Mouse (Mus musculus): ENCODE results near the gene Hspa12b. TPM values are rescaled to one million over a fixed set of nuclear protein-coding genes. Genes with fewer than 3 reads are reported as not detected.
A peak's percentile ranks its signal among the peaks of the same experiment; 100 is the strongest.

The Hspa12b gene
- total and polyA plus RNA-seq, 2 experiments from 2014 or later = 3.3 to 11.2 TPM

GRCm38 (mm10) chr2:131134826-131135400 is 7.8 kb downstream of the Hspa12b start:
- no peaks in the 10 kb centered on the region for H3K36me3 ChIP-seq (ENCODE audit: insufficient read depth, low read length)
- H3K27ac ChIP-seq = peak overlapping the region; percentile 27; the same call in 1 of the 2 replicates
- H3K9me3 ChIP-seq (ENCODE audit: low read length) = no peaks in the 10 kb centered on the region
- no peak overlapping the region for H3K4me3 ChIP-seq (ENCODE audit: low read length)
- no peak overlapping the region for H3K9ac ChIP-seq (replicated peaks; ENCODE audit: low read length)
- ATAC-seq (no peak), DNase-seq (ENCODE audit: low spot score) (no peak)
- no peak for TF ChIP-seq CTCF (IDR thresholded peaks at IDR 0.05; ENCODE audit: low read depth)
- H3K27me3 ChIP-seq (ENCODE audit: insufficient read depth, low read length) = no peaks in the 10 kb centered on the region
- H3K4me2 ChIP-seq (ENCODE audit: low read depth, low read length) = no peak overlapping the region
- no peaks in the 10 kb centered on the region for H3K4me1 ChIP-seq (ENCODE audit: insufficient read depth, low read length)
- WGBS = 81% methylated on average over 8 of the region's 8 CpGs

GRCm38 (mm10) chr2:131135521-131136139 is 8.6 kb downstream of the Hspa12b start:
- DNase-seq (ENCODE audit: low spot score) = no peak
- Histone ChIP-seq H3K27ac (no peak overlapping the region), H3K4me1 (ENCODE audit: insufficient read depth, low read length) (no peaks in the 10 kb centered on the region), H3K36me3 (ENCODE audit: insufficient read depth, low read length) (no peaks in the 10 kb centered on the region), H3K4me2 (ENCODE audit: low read depth, low read length) (no peak overlapping the region), H3K9ac (replicated peaks; ENCODE audit: low read length) (no peak overlapping the region), H3K4me3 (ENCODE audit: low read length) (no peak overlapping the region), H3K27me3 (ENCODE audit: insufficient read depth, low read length) (no peaks in the 10 kb centered on the region), H3K9me3 (ENCODE audit: low read length) (no peaks in the 10 kb centered on the region)
- TF ChIP-seq CTCF (IDR thresholded peaks at IDR 0.05; ENCODE audit: low read depth) = no peak
- no peak for ATAC-seq
- WGBS = 82% methylated on average over 11 of the region's 11 CpGs

- WGBS = 62% methylated on average over 4 of the region's 4 CpGs
- no peak overlapping the region for H3K27ac ChIP-seq
- no peak for ATAC-seq
- no peaks in the 10 kb centered on the region for H3K9me3 ChIP-seq (ENCODE audit: low read length)
- no peaks in the 10 kb centered on the region for H3K27me3 ChIP-seq (ENCODE audit: insufficient read depth, low read length)
- H3K4me2 ChIP-seq (ENCODE audit: low read depth, low read length) = no peak overlapping the region
- no peak overlapping the region for H3K4me3 ChIP-seq (ENCODE audit: low read length)
- H3K9ac ChIP-seq (replicated peaks; ENCODE audit: low read length) = no peak overlapping the region
- H3K36me3 ChIP-seq (ENCODE audit: insufficient read depth, low read length) = no peaks in the 10 kb centered on the region
- no peaks in the 10 kb centered on the region for H3K4me1 ChIP-seq (ENCODE audit: insufficient read depth, low read length)
- no peak for TF ChIP-seq CTCF (IDR thresholded peaks at IDR 0.05; ENCODE audit: low read depth)
- no peak for DNase-seq (ENCODE audit: low spot score)
Measured at GRCm38 (mm10) chr2:131138296-131138695, 11.2 kb downstream of the Hspa12b start.

- H3K36me3 ChIP-seq (ENCODE audit: insufficient read depth, low read length) = no peaks in the 10 kb centered on the region
- no peak overlapping the region for H3K4me3 ChIP-seq (ENCODE audit: low read length)
- DNase-seq (ENCODE audit: low spot score) = no peak
- no peak overlapping the region for H3K4me2 ChIP-seq (ENCODE audit: low read depth, low read length)
- no peak overlapping the region for H3K9ac ChIP-seq (replicated peaks; ENCODE audit: low read length)
- no peaks in the 10 kb centered on the region for H3K4me1 ChIP-seq (ENCODE audit: insufficient read depth, low read length)
- no peaks in the 10 kb centered on the region for H3K27me3 ChIP-seq (ENCODE audit: insufficient read depth, low read length)
- no peak overlapping the region for H3K27ac ChIP-seq
- TF ChIP-seq CTCF (IDR thresholded peaks at IDR 0.05; ENCODE audit: low read depth) = no peak
- H3K9me3 ChIP-seq (ENCODE audit: low read length) = no peaks in the 10 kb centered on the region
- 58% methylated on average over 7 of the region's 7 CpGs for WGBS
- ATAC-seq = no peak
Measured at GRCm38 (mm10) chr2:131138760-131139159, 11.7 kb downstream of the Hspa12b start.

- no peak overlapping the region for H3K4me3 ChIP-seq (ENCODE audit: low read length)
- TF ChIP-seq CTCF (IDR thresholded peaks at IDR 0.05; ENCODE audit: low read depth) = no peak
- no peak overlapping the region for H3K4me2 ChIP-seq (ENCODE audit: low read depth, low read length)
- 90% methylated on average over 5 of the region's 5 CpGs for WGBS
- H3K27ac ChIP-seq = no peak overlapping the region
- H3K4me1 ChIP-seq (ENCODE audit: insufficient read depth, low read length) = no peaks in the 10 kb centered on the region
- ATAC-seq (no peak), DNase-seq (ENCODE audit: low spot score) (no peak)
- no peaks in the 10 kb centered on the region for H3K9me3 ChIP-seq (ENCODE audit: low read length)
- H3K27me3 ChIP-seq (ENCODE audit: insufficient read depth, low read length) = no peaks in the 10 kb centered on the region
- no peaks in the 10 kb centered on the region; the same call in 1 of the 2 replicates for H3K36me3 ChIP-seq (ENCODE audit: insufficient read depth, low read length)
- no peak overlapping the region for H3K9ac ChIP-seq (replicated peaks; ENCODE audit: low read length)
Measured at GRCm38 (mm10) chr2:131139287-131139686, 12.2 kb downstream of the Hspa12b start.

- H3K9me3 ChIP-seq (ENCODE audit: low read length) = no peaks in the 10 kb centered on the region
- no peak for ATAC-seq
- no peak overlapping the region for H3K27ac ChIP-seq
- H3K36me3 ChIP-seq (ENCODE audit: insufficient read depth, low read length) = peaks cover 5% of the 10 kb centered on the region; the same call in 1 of the 2 replicates
- H3K27me3 ChIP-seq (ENCODE audit: insufficient read depth, low read length) = no peaks in the 10 kb centered on the region
- H3K9ac ChIP-seq (replicated peaks; ENCODE audit: low read length) = no peak overlapping the region
- no peak for TF ChIP-seq CTCF (IDR thresholded peaks at IDR 0.05; ENCODE audit: low read depth)
- no peaks in the 10 kb centered on the region for H3K4me1 ChIP-seq (ENCODE audit: insufficient read depth, low read length)
- no peak overlapping the region for H3K4me2 ChIP-seq (ENCODE audit: low read depth, low read length)
- WGBS = 46% methylated on average over 5 of the region's 5 CpGs
- H3K4me3 ChIP-seq (ENCODE audit: low read length) = no peak overlapping the region
- no peak for DNase-seq (ENCODE audit: low spot score)
Measured at GRCm38 (mm10) chr2:131139886-131140532, 12.9 kb downstream of the Hspa12b start.

GRCm38 (mm10) chr2:131140533-131140905 is 13.4 kb downstream of the Hspa12b start:
- no peak for TF ChIP-seq CTCF (IDR thresholded peaks at IDR 0.05; ENCODE audit: low read depth)
- Histone ChIP-seq H3K36me3 (ENCODE audit: insufficient read depth, low read length) (peaks cover 10% of the 10 kb centered on the region; the same call in 1 of the 2 replicates), H3K27ac (no peak overlapping the region), H3K9ac (replicated peaks; ENCODE audit: low read length) (no peak overlapping the region), H3K9me3 (ENCODE audit: low read length) (no peaks in the 10 kb centered on the region), H3K4me2 (ENCODE audit: low read depth, low read length) (no peak overlapping the region), H3K4me1 (ENCODE audit: insufficient read depth, low read length) (no peaks in the 10 kb centered on the region), H3K27me3 (ENCODE audit: insufficient read depth, low read length) (no peaks in the 10 kb centered on the region), H3K4me3 (ENCODE audit: low read length) (no peak overlapping the region)
- ATAC-seq (no peak), DNase-seq (ENCODE audit: low spot score) (no peak)
- WGBS = 68% methylated on average over 5 of the region's 5 CpGs

Data from hindbrain, postnatal 0 days (tissue).